Mouse (Mus musculus) adrenal gland, adult 2 months (tissue): ENCODE results near the gene Slc24a2. TPM values are rescaled to one million over a fixed set of nuclear protein-coding genes. Genes with fewer than 3 reads are reported as not detected.

ENCODE experiments used
- DNase-seq: peaks from one replicate; pipeline ENCODE4 v3.0.0; 2021
- polyA plus RNA-seq: library from polyadenylated mRNA; depleted of rRNA; stranded (reverse); fragments of >200 nt; gene quantifications from 2 replicates; pipeline ENCODE4 v1.2.3, GENCODE M21; 2012
- total RNA-seq, 2 experiments: library from RNA; stranded (reverse); gene quantifications; 2 replicates each; pipeline ENCODE4 v1.2.3; 2021

Slc24a2 gene
- total and polyA plus RNA-seq, 3 experiments = 0.65 to 17.8 (median 14.8) TPM

GRCm38 (mm10) chr4:87119758-87120157 is 110.5 kb downstream of the Slc24a2 start:
- no peak for DNase-seq

- DNase-seq = no peak
These were observed 114.6 kb downstream of the Slc24a2 start for GRCm38 (mm10) chr4:87115726-87116125.

- DNase-seq = peak; percentile 29
These were observed 120.8 kb downstream of the Slc24a2 start for GRCm38 (mm10) chr4:87109331-87110059.

- DNase-seq = no peak
These were observed 129.3 kb downstream of the Slc24a2 start for GRCm38 (mm10) chr4:87100936-87101335.

- no peak for DNase-seq
These were observed 134.1 kb downstream of the Slc24a2 start for GRCm38 (mm10) chr4:87096186-87096585.

- no peak for DNase-seq
These were observed 136.7 kb downstream of the Slc24a2 start for GRCm38 (mm10) chr4:87093612-87094011.

- DNase-seq = no peak
These were observed 139.4 kb downstream of the Slc24a2 start for GRCm38 (mm10) chr4:87090841-87091240.

GRCm38 (mm10) chr4:87088713-87089112 is 141.6 kb downstream of the Slc24a2 start:
- DNase-seq = no peak

- no peak for DNase-seq
These were observed 142.7 kb downstream of the Slc24a2 start for GRCm38 (mm10) chr4:87087597-87087996.

- DNase-seq = no peak
These were observed 143.2 kb downstream of the Slc24a2 start for GRCm38 (mm10) chr4:87086933-87087577.

GRCm38 (mm10) chr4:87081321-87081720 is 149.0 kb downstream of the Slc24a2 start:
- DNase-seq = no peak

GRCm38 (mm10) chr4:87079305-87079704 is 151.0 kb downstream of the Slc24a2 start:
- DNase-seq = no peak

- DNase-seq = no peak
These were observed 151.6 kb downstream of the Slc24a2 start for GRCm38 (mm10) chr4:87078726-87079125.

- no peak for DNase-seq
These were observed 154.5 kb downstream of the Slc24a2 start for GRCm38 (mm10) chr4:87075761-87076160.

- DNase-seq = peak; percentile 35
These were observed 162.2 kb downstream of the Slc24a2 start for GRCm38 (mm10) chr4:87068121-87068520.

- DNase-seq = no peak
These were observed 165.1 kb downstream of the Slc24a2 start for GRCm38 (mm10) chr4:87065227-87065626.

GRCm38 (mm10) chr4:87064561-87064960 is 165.7 kb downstream of the Slc24a2 start:
- DNase-seq = no peak

GRCm38 (mm10) chr4:87062771-87063253 is 167.5 kb downstream of the Slc24a2 start:
- DNase-seq = no peak

- no peak for DNase-seq
These were observed 168.6 kb downstream of the Slc24a2 start for GRCm38 (mm10) chr4:87061696-87062095.

- DNase-seq = no peak
These were observed 172.7 kb downstream of the Slc24a2 start for GRCm38 (mm10) chr4:87057572-87057971.

GRCm38 (mm10) chr4:87055768-87056167 is 174.5 kb downstream of the Slc24a2 start:
- no peak for DNase-seq

- no peak for DNase-seq
These were observed 177.4 kb downstream of the Slc24a2 start for GRCm38 (mm10) chr4:87052881-87053280.

- no peak for DNase-seq
These were observed 181.2 kb downstream of the Slc24a2 start for GRCm38 (mm10) chr4:87049061-87049460.

GRCm38 (mm10) chr4:87047131-87047530 is 183.1 kb downstream of the Slc24a2 start:
- no peak for DNase-seq
